8 mouse cellular contexts compared by ENCODE assay signal in genomic region chr9:86592676-86593668, GRCm38 (mm10). TPM values are rescaled to one million over a fixed set of nuclear protein-coding genes. Genes with fewer than 3 reads are reported as not detected.
DNase-seq lines count a peak whose midpoint lies in the region; ATAC-seq lines count a peak whose summit lies in the region.

No protein-coding gene starts in this region.

- H3K79me2 ChIP-seq in macrophage (ENCODE audit: inconsistent target) = no peaks in the 10 kb centered on the region

- no peaks in the 10 kb centered on the region for H3K27me3 ChIP-seq in limb, embryonic 13.5 days
- no peaks in the 10 kb centered on the region for H3K27me3 ChIP-seq in limb, embryonic 10.5 days (ENCODE audit: low read depth, poor library complexity, severe bottlenecking)
- H3K27me3 ChIP-seq in forebrain, embryonic 14.5 days (replicated peaks; ENCODE audit: control insufficient read depth, insufficient read depth, low read length) = no peaks in the 10 kb centered on the region

- H3K4me2 ChIP-seq in limb, embryonic 13.5 days (replicated peaks) = no peak overlapping the region
- H3K4me2 ChIP-seq in forebrain, embryonic 14.5 days (ENCODE audit: low read length) = no peak overlapping the region

- no peak overlapping the region for H3K9ac ChIP-seq in limb, embryonic 13.5 days
- H3K9ac ChIP-seq in forebrain, embryonic 14.5 days (ENCODE audit: low read length) = no peak overlapping the region

- H3K4me1 ChIP-seq in limb, embryonic 13.5 days = no peaks in the 10 kb centered on the region
- H3K4me1 ChIP-seq in limb, embryonic 10.5 days = no peaks in the 10 kb centered on the region
- no peaks in the 10 kb centered on the region for H3K4me1 ChIP-seq in forebrain, embryonic 14.5 days (ENCODE audit: control insufficient read depth, insufficient read depth, low read length)

- no peak overlapping the region for H3K4me3 ChIP-seq in limb, embryonic 13.5 days
- no peak overlapping the region for H3K4me3 ChIP-seq in limb, embryonic 10.5 days
- H3K4me3 ChIP-seq in forebrain, embryonic 14.5 days (ENCODE audit: low read depth, low read length) = no peak overlapping the region
- H3K4me3 ChIP-seq in macrophage (ENCODE audit: inconsistent target) = no peak overlapping the region

- peak; percentile 42 for DNase-seq in adrenal gland, postnatal 14 days
- DNase-seq in adrenal gland, postnatal 25 days = no peak
- DNase-seq in limb, embryonic 10.5 days (ENCODE audit: low spot score) = no peak
- DNase-seq in forebrain, embryonic 14.5 days (ENCODE audit: low spot score) = peak; percentile 69
- peak; percentile 64 to 67 for DNase-seq in right cerebral cortex, postnatal 36 days (ENCODE audit: low spot score in 2 of 2)
- no peak for DNase-seq in cerebellum, postnatal 25 days

- 81% methylated on average over 19 of the region's 19 CpGs for WGBS in limb, embryonic 13.5 days
- 81% methylated on average over 19 of the region's 19 CpGs for WGBS in limb, embryonic 10.5 days
- 74% methylated on average over 17 of the region's 19 CpGs for WGBS in forebrain, embryonic 14.5 days
- WGBS in macrophage (ENCODE audit: missing documents) = 67% methylated on average over 13 of the region's 19 CpGs

- H3K27ac ChIP-seq in limb, embryonic 13.5 days = no peak overlapping the region
- no peak overlapping the region for H3K27ac ChIP-seq in limb, embryonic 10.5 days
- H3K27ac ChIP-seq in forebrain, embryonic 14.5 days (ENCODE audit: low read depth, low read length) = no peak overlapping the region
- H3K27ac ChIP-seq in macrophage = peak overlapping the region; percentile 24; the same call in 1 of the 2 replicates

- no peaks in the 10 kb centered on the region for H3K9me3 ChIP-seq in limb, embryonic 13.5 days
- no peaks in the 10 kb centered on the region for H3K9me3 ChIP-seq in limb, embryonic 10.5 days (replicated peaks)
- no peaks in the 10 kb centered on the region for H3K9me3 ChIP-seq in forebrain, embryonic 14.5 days (replicated peaks; ENCODE audit: control insufficient read depth, low read length)

- peak; percentile 28; the same call in 1 of the 2 replicates for ATAC-seq in limb, embryonic 13.5 days (ENCODE audit: low FRiP score, low read depth)
- peak; percentile 46 for ATAC-seq in forebrain, embryonic 14.5 days

- H3K36me3 ChIP-seq in limb, embryonic 13.5 days = peaks cover 3% of the 10 kb centered on the region; the same call in 1 of the 2 replicates
- peaks cover 4% of the 10 kb centered on the region; the same call in 1 of the 2 replicates for H3K36me3 ChIP-seq in limb, embryonic 10.5 days
- no peaks in the 10 kb centered on the region for H3K36me3 ChIP-seq in forebrain, embryonic 14.5 days (ENCODE audit: control insufficient read depth, insufficient read depth, low read length)
- no peaks in the 10 kb centered on the region for H3K36me3 ChIP-seq in macrophage (ENCODE audit: inconsistent target)

RNA-seq across cellular contexts. Expression of gene Rwdd2a, which starts 21.2 kb away (rescaled TPM):
- 4.7 and 4.9 TPM in 2 replicates for total RNA-seq in adrenal gland, postnatal 14 days (2021)
- total RNA-seq in adrenal gland, postnatal 25 days (2021) = 5.6 and 11.0 TPM in 2 replicates
- polyA plus RNA-seq in limb, embryonic 13.5 days (2015; fragmentation: Nextera tagmentation; extraction: Ambion mirVana) = 2.5 and 2.7 TPM in 2 replicates
- polyA plus RNA-seq in limb, embryonic 10.5 days (2016; fragmentation: Nextera tagmentation; extraction: Ambion mirVana) = 1.6 and 2.6 TPM in 2 replicates
- polyA plus RNA-seq in forebrain, embryonic 14.5 days (2014; fragmentation: Nextera tagmentation; extraction: Ambion mirVana) = 9.0 and 9.4 TPM in 2 replicates
- total RNA-seq in macrophage (2018; cell fraction: chromatin; rRNA removed) = 1 to 10 TPM in 2 of 26 experiments, under 1 TPM in 4, not detected in 20; 0.45 to 1.1 (median 0.81) TPM
- total RNA-seq in macrophage (2018; cell fraction: cytosol; rRNA removed) = 1 to 10 TPM in 25 of 26 experiments, under 1 TPM in 1; 0.85 to 3.5 (median 1.9) TPM
- total RNA-seq in macrophage (2018; cell fraction: nucleus; rRNA removed) = 1 to 10 TPM in 12 of 26 experiments, under 1 TPM in 8, not detected in 6; 0.35 to 4.2 (median 1.1) TPM
- 1.8 to 3.6 TPM (median 3.1 TPM) in 3 replicates for polyA plus RNA-seq in macrophage (2018)

RNA-seq across cellular contexts. Expression of gene Pgm3, which starts 21.3 kb away (rescaled TPM):
- 23.0 and 29.3 TPM in 2 replicates for total RNA-seq in adrenal gland, postnatal 14 days (2021)
- 36.6 and 40.3 TPM in 2 replicates for total RNA-seq in adrenal gland, postnatal 25 days (2021)
- 42.0 and 42.2 TPM in 2 replicates for polyA plus RNA-seq in limb, embryonic 13.5 days (2015; fragmentation: Nextera tagmentation; extraction: Ambion mirVana)
- polyA plus RNA-seq in limb, embryonic 10.5 days (2016; fragmentation: Nextera tagmentation; extraction: Ambion mirVana) = 34.2 and 37.2 TPM in 2 replicates
- 38.2 and 42.0 TPM in 2 replicates for polyA plus RNA-seq in forebrain, embryonic 14.5 days (2014; fragmentation: Nextera tagmentation; extraction: Ambion mirVana)
- 10 to 100 TPM in 25 of 26 experiments, 1 to 10 TPM in 1; 10.0 to 35.3 (median 18.0) TPM for total RNA-seq in macrophage (2018; cell fraction: chromatin; rRNA removed)
- 1 to 10 TPM; 3.6 to 7.4 (median 5.8) TPM for total RNA-seq in macrophage (2018; cell fraction: cytosol; rRNA removed)
- 10 to 100 TPM in 19 of 26 experiments, 1 to 10 TPM in 7; 6.2 to 19.1 (median 11.5) TPM for total RNA-seq in macrophage (2018; cell fraction: nucleus; rRNA removed)
- polyA plus RNA-seq in macrophage (2018) = 4.3 to 8.6 TPM (median 6.5 TPM) in 3 replicates

Comparison
In these comparisons a context has a peak if more than half of its experiments do, and no peak if none do; other contexts are left out.
1. DNase-seq: peak in adrenal gland, postnatal 14 days (single experiment), forebrain, embryonic 14.5 days (single experiment) and right cerebral cortex, postnatal 36 days (2 of 2); none in adrenal gland, postnatal 25 days (single experiment), limb, embryonic 10.5 days (single experiment) and cerebellum, postnatal 25 days (0 of 2).